Mouse (Mus musculus): ENCODE measurements at regions not wholly inside any gene's neighbourhood (a gene's known extent, or its start where the extent isn't known, plus 50 kb on each side); places are given as distances from the start of the nearest gene placed in this dataset.

- no peaks in the 10 kb centered on the region for H3K4me1 ChIP-seq (replicated peaks; ENCODE audit: control insufficient read depth, insufficient read depth, low read length)
These were observed 81.4 kb downstream of the Tfap2b start for GRCm38 (mm10) chr1:19290098-19290497.

GRCm38 (mm10) chr1:19321598-19321997 is 112.9 kb downstream of the Tfap2b start:
- Histone ChIP-seq H3K4me3 (ENCODE audit: low read depth, low read length) (no peak overlapping the region), H3K27ac (ENCODE audit: low read depth, low read length) (no peak overlapping the region), H3K9ac (ENCODE audit: low read depth, low read length) (no peak overlapping the region), H3K4me2 (replicated peaks; ENCODE audit: low read depth) (no peak overlapping the region), H3K36me3 (ENCODE audit: control insufficient read depth, insufficient read depth) (no peaks in the 10 kb centered on the region), H3K4me1 (replicated peaks; ENCODE audit: control insufficient read depth, insufficient read depth, low read length) (no peaks in the 10 kb centered on the region), H3K9me3 (ENCODE audit: control insufficient read depth) (no peaks in the 10 kb centered on the region), H3K27me3 (replicated peaks; ENCODE audit: control insufficient read depth, insufficient read depth, low read length) (no peaks in the 10 kb centered on the region)
- WGBS = 6% methylated on average over 1 of the region's 1 CpGs
- no peak for ATAC-seq
- no peak for TF ChIP-seq CTCF (IDR thresholded peaks at IDR 0.05; ENCODE audit: low read depth)

More at GRCm38 (mm10) chr1:19290098-19290497, 81.4 kb downstream of the Tfap2b start:
- no peak overlapping the region for H3K4me3 ChIP-seq (ENCODE audit: low read depth, low read length)
- H3K9ac ChIP-seq (ENCODE audit: low read depth, low read length) = no peak overlapping the region
- no peak overlapping the region for H3K27ac ChIP-seq (ENCODE audit: low read depth, low read length)
- no peaks in the 10 kb centered on the region for H3K9me3 ChIP-seq (ENCODE audit: control insufficient read depth)
- H3K36me3 ChIP-seq (ENCODE audit: control insufficient read depth, insufficient read depth) = no peaks in the 10 kb centered on the region
- H3K4me2 ChIP-seq (replicated peaks; ENCODE audit: low read depth) = no peak overlapping the region
- 0 out of 2 replicates have a peak, but pooled peaks have one; percentile 7 for TF ChIP-seq CTCF (IDR thresholded peaks at IDR 0.05; ENCODE audit: low read depth)
- WGBS = 81% methylated on average over 4 of the region's 4 CpGs
- no peaks in the 10 kb centered on the region for H3K27me3 ChIP-seq (replicated peaks; ENCODE audit: control insufficient read depth, insufficient read depth, low read length)
- no peak for ATAC-seq

- H3K27me3 ChIP-seq (replicated peaks; ENCODE audit: control insufficient read depth, insufficient read depth, low read length) = no peaks in the 10 kb centered on the region
- WGBS = 95% methylated on average over 1 of the region's 1 CpGs
- H3K36me3 ChIP-seq (ENCODE audit: control insufficient read depth, insufficient read depth) = no peaks in the 10 kb centered on the region
- no peak overlapping the region for H3K4me3 ChIP-seq (ENCODE audit: low read depth, low read length)
- TF ChIP-seq CTCF (IDR thresholded peaks at IDR 0.05; ENCODE audit: low read depth) = no peak
- ATAC-seq = no peak
- H3K4me2 ChIP-seq (replicated peaks; ENCODE audit: low read depth) = no peak overlapping the region
- H3K27ac ChIP-seq (ENCODE audit: low read depth, low read length) = no peak overlapping the region
- H3K4me1 ChIP-seq (replicated peaks; ENCODE audit: control insufficient read depth, insufficient read depth, low read length) = no peaks in the 10 kb centered on the region
- H3K9me3 ChIP-seq (ENCODE audit: control insufficient read depth) = no peaks in the 10 kb centered on the region
- H3K9ac ChIP-seq (ENCODE audit: low read depth, low read length) = no peak overlapping the region
These were observed 127.3 kb downstream of the Tfap2b start for GRCm38 (mm10) chr1:19336062-19336461.

GRCm38 (mm10) chr1:19337207-19337606 is 128.5 kb downstream of the Tfap2b start:
- TF ChIP-seq CTCF (IDR thresholded peaks at IDR 0.05; ENCODE audit: low read depth) = no peak
- H3K27ac ChIP-seq (ENCODE audit: low read depth, low read length) = no peak overlapping the region
- ATAC-seq = no peak
- H3K9ac ChIP-seq (ENCODE audit: low read depth, low read length) = no peak overlapping the region
- H3K27me3 ChIP-seq (replicated peaks; ENCODE audit: control insufficient read depth, insufficient read depth, low read length) = no peaks in the 10 kb centered on the region
- no peaks in the 10 kb centered on the region for H3K9me3 ChIP-seq (ENCODE audit: control insufficient read depth)
- no peaks in the 10 kb centered on the region for H3K4me1 ChIP-seq (replicated peaks; ENCODE audit: control insufficient read depth, insufficient read depth, low read length)
- WGBS = 64% methylated on average over 3 of the region's 3 CpGs
- no peaks in the 10 kb centered on the region for H3K36me3 ChIP-seq (ENCODE audit: control insufficient read depth, insufficient read depth)
- H3K4me2 ChIP-seq (replicated peaks; ENCODE audit: low read depth) = no peak overlapping the region
- no peak overlapping the region for H3K4me3 ChIP-seq (ENCODE audit: low read depth, low read length)

GRCm38 (mm10) chr1:19344445-19344844 is 135.7 kb downstream of the Tfap2b start:
- Histone ChIP-seq H3K4me3 (ENCODE audit: low read depth, low read length) (no peak overlapping the region), H3K9me3 (ENCODE audit: control insufficient read depth) (no peaks in the 10 kb centered on the region), H3K9ac (ENCODE audit: low read depth, low read length) (no peak overlapping the region), H3K4me2 (replicated peaks; ENCODE audit: low read depth) (no peak overlapping the region), H3K27me3 (replicated peaks; ENCODE audit: control insufficient read depth, insufficient read depth, low read length) (no peaks in the 10 kb centered on the region), H3K27ac (ENCODE audit: low read depth, low read length) (no peak overlapping the region), H3K36me3 (ENCODE audit: control insufficient read depth, insufficient read depth) (no peaks in the 10 kb centered on the region), H3K4me1 (replicated peaks; ENCODE audit: control insufficient read depth, insufficient read depth, low read length) (no peaks in the 10 kb centered on the region)
- WGBS = 74% methylated on average over 4 of the region's 4 CpGs
- TF ChIP-seq CTCF (IDR thresholded peaks at IDR 0.05; ENCODE audit: low read depth) = no peak
- ATAC-seq = no peak

- 71% methylated on average over 4 of the region's 4 CpGs for WGBS
- Histone ChIP-seq H3K27me3 (replicated peaks; ENCODE audit: control insufficient read depth, insufficient read depth, low read length) (no peaks in the 10 kb centered on the region), H3K4me3 (ENCODE audit: low read depth, low read length) (no peak overlapping the region), H3K4me2 (replicated peaks; ENCODE audit: low read depth) (no peak overlapping the region), H3K27ac (ENCODE audit: low read depth, low read length) (no peak overlapping the region), H3K9me3 (ENCODE audit: control insufficient read depth) (no peaks in the 10 kb centered on the region), H3K36me3 (ENCODE audit: control insufficient read depth, insufficient read depth) (no peaks in the 10 kb centered on the region), H3K4me1 (replicated peaks; ENCODE audit: control insufficient read depth, insufficient read depth, low read length) (no peaks in the 10 kb centered on the region), H3K9ac (ENCODE audit: low read depth, low read length) (no peak overlapping the region)
- ATAC-seq = no peak
- TF ChIP-seq CTCF (IDR thresholded peaks at IDR 0.05; ENCODE audit: low read depth) = no peak
These were observed 141.8 kb downstream of the Tfap2b start for GRCm38 (mm10) chr1:19350495-19350894.

- TF ChIP-seq CTCF (IDR thresholded peaks at IDR 0.05; ENCODE audit: low read depth) = no peak
- Histone ChIP-seq H3K4me1 (replicated peaks; ENCODE audit: control insufficient read depth, insufficient read depth, low read length) (no peaks in the 10 kb centered on the region), H3K9ac (ENCODE audit: low read depth, low read length) (no peak overlapping the region), H3K4me3 (ENCODE audit: low read depth, low read length) (no peak overlapping the region), H3K27me3 (replicated peaks; ENCODE audit: control insufficient read depth, insufficient read depth, low read length) (no peaks in the 10 kb centered on the region), H3K4me2 (replicated peaks; ENCODE audit: low read depth) (no peak overlapping the region), H3K36me3 (ENCODE audit: control insufficient read depth, insufficient read depth) (no peaks in the 10 kb centered on the region), H3K27ac (ENCODE audit: low read depth, low read length) (no peak overlapping the region), H3K9me3 (ENCODE audit: control insufficient read depth) (no peaks in the 10 kb centered on the region)
- no peak for ATAC-seq
- 32% methylated on average over 1 of the region's 1 CpGs for WGBS
These were observed 176.1 kb downstream of the Tfap2b start for GRCm38 (mm10) chr1:19384856-19385255.
